Mouse (Mus musculus): ENCODE measurements around the gene Cct8.

- TF ChIP-seq CTCF (IDR thresholded peaks at IDR 0.05; ENCODE audit: borderline replicate concordance, extremely low read depth, insufficient read depth, insufficient read length) (no peak), POLR2A (IDR thresholded peaks at IDR 0.05; ENCODE audit: borderline replicate concordance, extremely low read depth, insufficient read depth, insufficient read length, poor library complexity, severe bottlenecking) (no peak)
Observed at GRCm38 (mm10) chr16:87434946-87435345, 60.7 kb downstream of the Cct8 start.

All from brain, embryonic 14.5 days (tissue).